Comparison of ENCODE assay signal across 10 mouse cellular contexts in genomic region chr11:58039027-58039426, GRCm38 (mm10). TPM values are rescaled to one million over a fixed set of nuclear protein-coding genes. Genes with fewer than 3 reads are reported as not detected.
DNase-seq lines count a peak whose midpoint lies in the region; ATAC-seq and TF ChIP-seq lines count a peak whose summit lies in the region.
"Had no signal": no experiment of that assay in that cellular context is flagged by ENCODE, and none has a peak within 500 bp of the region (broad histone marks: within the 10 kb centered on the region; RNA-seq: fewer than 3 reads in every experiment).

No protein-coding gene starts in this region.

- ATAC-seq in embryonic facial prominence, embryonic 14.5 days (ENCODE audit: low read depth): no peak
- ATAC-seq in forebrain, embryonic 12.5 days (ENCODE audit: low FRiP score): no peak

- peak overlapping the region; percentile 54; the same call in 1 of the 2 replicates for H3K27ac ChIP-seq in gastrocnemius, adult 2 months
- no peak overlapping the region for H3K27ac ChIP-seq in thymus, adult 2 months (ENCODE audit: control insufficient read depth, insufficient read depth, low read length)
- H3K27ac ChIP-seq in embryonic facial prominence, embryonic 14.5 days (replicated peaks; ENCODE audit: low read depth, low read length): no peak overlapping the region
- H3K27ac ChIP-seq in small intestine, adult 2 months (ENCODE audit: insufficient read depth, low read depth, low read length): peak overlapping the region; percentile 56; the same call in 1 of the 2 replicates
- no peak overlapping the region for H3K27ac ChIP-seq in forebrain, embryonic 12.5 days
- H3K27ac ChIP-seq: limb, embryonic 13.5 days had no signal

- H3K4me2 ChIP-seq in embryonic facial prominence, embryonic 14.5 days (ENCODE audit: low read depth, low read length): no peak overlapping the region
- H3K4me2 ChIP-seq in forebrain, embryonic 12.5 days: no peak overlapping the region
- H3K4me2 ChIP-seq: limb, embryonic 13.5 days had no signal

- intact Hi-C loops in gastrocnemius, adult 2 months (cut with DNase I): no loop called here

- 87% methylated on average over 1 of the region's 1 CpGs for WGBS in thymus, adult 2 months
- 76% methylated on average over 1 of the region's 1 CpGs for WGBS in embryonic facial prominence, embryonic 14.5 days
- 10% methylated on average over 1 of the region's 1 CpGs for whole genome bisulfite sequencing in small intestine, adult 2 months
- 69% methylated on average over 1 of the region's 1 CpGs for WGBS in forebrain, embryonic 12.5 days

- no peaks in the 10 kb centered on the region for H3K9me3 ChIP-seq in embryonic facial prominence, embryonic 14.5 days (ENCODE audit: control insufficient read depth, low read length)
- no peaks in the 10 kb centered on the region for H3K9me3 ChIP-seq in forebrain, embryonic 12.5 days
- H3K9me3 ChIP-seq: limb, embryonic 13.5 days had no signal

- H3K4me1 ChIP-seq in thymus, adult 2 months (replicated peaks; ENCODE audit: control insufficient read depth, insufficient read depth, low read length): peaks cover 6% of the 10 kb centered on the region; the same call in 1 of the 2 replicates
- no peaks in the 10 kb centered on the region for H3K4me1 ChIP-seq in embryonic facial prominence, embryonic 14.5 days (ENCODE audit: control insufficient read depth, insufficient read depth, low read length)
- H3K4me1 ChIP-seq in small intestine, adult 2 months (ENCODE audit: control insufficient read depth, insufficient read depth, insufficient read length, low read length): peaks cover 18% of the 10 kb centered on the region; the same call in 1 of the 2 replicates
- H3K4me1 ChIP-seq in forebrain, embryonic 12.5 days: 0 out of 2 replicates have a peak, but pooled peaks cover 6% of the 10 kb centered on the region

- no peak overlapping the region for H3K4me3 ChIP-seq in gastrocnemius, adult 2 months
- H3K4me3 ChIP-seq in thymus, adult 2 months (ENCODE audit: control insufficient read depth, insufficient read depth, low read length): no peak overlapping the region
- no peak overlapping the region for H3K4me3 ChIP-seq in embryonic facial prominence, embryonic 14.5 days (ENCODE audit: low read depth, low read length)
- H3K4me3 ChIP-seq in small intestine, adult 2 months (ENCODE audit: low read depth, low read length): no peak overlapping the region
- no peak overlapping the region for H3K4me3 ChIP-seq in forebrain, embryonic 12.5 days (replicated peaks)
- H3K4me3 ChIP-seq: limb, embryonic 13.5 days had no signal

- H3K27me3 ChIP-seq in thymus, adult 2 months (ENCODE audit: control insufficient read depth, insufficient read depth, low read length): no peaks in the 10 kb centered on the region
- no peaks in the 10 kb centered on the region for H3K27me3 ChIP-seq in embryonic facial prominence, embryonic 14.5 days (replicated peaks; ENCODE audit: control insufficient read depth, insufficient read depth, low read length)
- no peaks in the 10 kb centered on the region for H3K27me3 ChIP-seq in small intestine, adult 2 months (ENCODE audit: control insufficient read depth, insufficient read depth, low read length)
- no peaks in the 10 kb centered on the region for H3K27me3 ChIP-seq in forebrain, embryonic 12.5 days
- H3K27me3 ChIP-seq: limb, embryonic 13.5 days had no signal

- TF ChIP-seq CTCF in gastrocnemius, adult 2 months (IDR thresholded peaks at IDR 0.05): peak; percentile 58
- TF ChIP-seq CTCF in thymus, adult 2 months (IDR thresholded peaks at IDR 0.05; ENCODE audit: borderline replicate concordance, control insufficient read depth, extremely low read depth, insufficient read depth, low read length, poor library complexity): no peak
- peak; percentile 65; the same call in 1 of the 2 replicates for TF ChIP-seq CTCF in small intestine, adult 2 months (IDR thresholded peaks at IDR 0.05; ENCODE audit: extremely low read depth, insufficient read length, insufficient replicate concordance, low read depth, low read length)

- no peak for DNase-seq in gastrocnemius, adult 2 months
- no peak for DNase-seq in gastrocnemius, postnatal 10 days
- peak; percentile 24 for DNase-seq in thymus, adult 2 months
- no peak for DNase-seq in thymus, postnatal 36 days
- peak; percentile 45 for DNase-seq in embryonic facial prominence, embryonic 14.5 days (ENCODE audit: low spot score)
- DNase-seq in gastrocnemius, postnatal 25 days: no peak
- DNase-seq: adrenal gland, adult 8-10 months had no signal

- TF ChIP-seq POLR2A in thymus, adult 2 months (IDR thresholded peaks at IDR 0.05; ENCODE audit: control insufficient read depth, extremely low read depth, insufficient read depth, low read length, poor library complexity): no peak
- no peak for TF ChIP-seq POLR2A in small intestine, adult 2 months (IDR thresholded peaks at IDR 0.05; ENCODE audit: low read depth, low read length)

- H3K36me3 ChIP-seq in thymus, adult 2 months (ENCODE audit: control insufficient read depth, insufficient read depth, low read length): peaks cover 13% of the 10 kb centered on the region
- H3K36me3 ChIP-seq in embryonic facial prominence, embryonic 14.5 days (ENCODE audit: control insufficient read depth, insufficient read depth, low read length): peaks cover 20% of the 10 kb centered on the region
- H3K36me3 ChIP-seq in small intestine, adult 2 months (ENCODE audit: control insufficient read depth, insufficient read depth, low read length): peaks cover 15% of the 10 kb centered on the region
- H3K36me3 ChIP-seq in forebrain, embryonic 12.5 days (replicated peaks): peaks cover 25% of the 10 kb centered on the region

- H3K9ac ChIP-seq in embryonic facial prominence, embryonic 14.5 days (ENCODE audit: low read depth, low read length): no peak overlapping the region
- no peak overlapping the region for H3K9ac ChIP-seq in forebrain, embryonic 12.5 days
- H3K9ac ChIP-seq: limb, embryonic 13.5 days had no signal

RNA-seq across cellular contexts. Expression of gene Larp1, which starts 30.2 kb away (rescaled TPM):
- 10 to 100 TPM; 90.4 to 98.4 TPM for total RNA-seq in gastrocnemius, adult 2 months (2021)
- 10 to 100 TPM; 78.2 to 88.3 TPM for total RNA-seq in gastrocnemius, postnatal 10 days (2021)
- 54.4 and 64.4 TPM in 2 replicates for polyA plus RNA-seq in thymus, adult 2 months (2012; rRNA removed)
- polyA plus RNA-seq in embryonic facial prominence, embryonic 14.5 days (2014; fragmentation: Nextera tagmentation; extraction: Ambion mirVana): 19.5 and 21.9 TPM in 2 replicates
- polyA plus RNA-seq in small intestine, adult 2 months (2012; rRNA removed): 16.9 and 25.9 TPM in 2 replicates
- polyA plus RNA-seq in forebrain, embryonic 12.5 days (2016; fragmentation: Nextera tagmentation; extraction: Ambion mirVana): 16.0 and 17.9 TPM in 2 replicates
- 10 to 100 TPM; 69.1 to 85.8 TPM for total RNA-seq in gastrocnemius, postnatal 25 days (2021)

RNA-seq across cellular contexts. Expression of gene Gm12248, which starts 53.9 kb away (rescaled TPM):
- total RNA-seq in gastrocnemius, adult 2 months (2021): not detected
- not detected for total RNA-seq in gastrocnemius, postnatal 10 days (2021)
- 0.32 and 0.59 TPM in 2 replicates for polyA plus RNA-seq in thymus, adult 2 months (2012; rRNA removed)
- not detected in 2 replicates for polyA plus RNA-seq in embryonic facial prominence, embryonic 14.5 days (2014; fragmentation: Nextera tagmentation; extraction: Ambion mirVana)
- 0.18 and 0.23 TPM in 2 replicates for polyA plus RNA-seq in small intestine, adult 2 months (2012; rRNA removed)
- not detected in 2 replicates for polyA plus RNA-seq in forebrain, embryonic 12.5 days (2016; fragmentation: Nextera tagmentation; extraction: Ambion mirVana)
- total RNA-seq in gastrocnemius, postnatal 25 days (2021): not detected
- polyA plus RNA-seq: limb, embryonic 13.5 days had no signal

Comparison
In these comparisons a context has a peak if more than half of its experiments do, and no peak if none do; other contexts are left out.
1. DNase-seq: peak in thymus, adult 2 months (single experiment) and embryonic facial prominence, embryonic 14.5 days (single experiment); none in gastrocnemius, adult 2 months (single experiment), gastrocnemius, postnatal 10 days (single experiment), thymus, postnatal 36 days (0 of 2) and gastrocnemius, postnatal 25 days (single experiment).
2. H3K27ac ChIP-seq: peak in gastrocnemius, adult 2 months (single experiment) and small intestine, adult 2 months (single experiment); none in thymus, adult 2 months (single experiment), embryonic facial prominence, embryonic 14.5 days (single experiment) and forebrain, embryonic 12.5 days (single experiment).